Mouse (Mus musculus) forebrain, embryonic 15.5 days (tissue): Measurements from ENCODE around the gene Iffo2. TPM values are rescaled to one million over a fixed set of nuclear protein-coding genes. Genes with fewer than 3 reads are reported as not detected.
"Not testable (repeated sequence)": the region's sequence is repeated elsewhere in the genome, so short reads cannot be mapped to it uniquely, and the experiment has no call there.

Experiments
- ATAC-seq: fragments of 200-750 bp; cut with Nextera tagmentation; replicated peaks from 2 replicates; pipeline ENCODE4 v1.8.0; 2017; ENCODE audit warnings: mild to moderate bottlenecking, moderate TSS enrichment, moderate library complexity
- H3K27ac ChIP-seq: fragments of 300-500 bp; sonication (generic); replicated peaks from 2 replicates; pipeline ENCODE4 v1.5.1; 2015; ENCODE audit warnings: mild to moderate bottlenecking, inconsistent platforms
- H3K27me3 ChIP-seq: fragments of 300-500 bp; sonication (generic); 2 replicates; pipeline ENCODE4 v1.6.1; 2015; ENCODE audit warnings: inconsistent platforms
- H3K36me3 ChIP-seq: fragments of 300-500 bp; sonication (generic); 2 replicates; pipeline ENCODE4 v1.6.1; 2015; ENCODE audit warnings: mild to moderate bottlenecking, inconsistent platforms
- H3K4me1 ChIP-seq: fragments of 300-500 bp; sonication (generic); 2 replicates; pipeline ENCODE4 v1.6.1; 2015; ENCODE audit warnings: inconsistent platforms
- H3K4me2 ChIP-seq: fragments of 300-500 bp; sonication (generic); replicated peaks from 2 replicates; pipeline ENCODE4 v1.6.1; 2015; ENCODE audit warnings: mild to moderate bottlenecking, inconsistent platforms
- H3K4me3 ChIP-seq: fragments of 300-500 bp; sonication (generic); 2 replicates; pipeline ENCODE4 v1.5.1; 2015; ENCODE audit warnings: mild to moderate bottlenecking, inconsistent platforms
- H3K9ac ChIP-seq: fragments of 300-500 bp; sonication (generic); replicated peaks from 2 replicates; pipeline ENCODE4 v1.6.1; 2015; ENCODE audit warnings: mild to moderate bottlenecking, inconsistent platforms
- H3K9me3 ChIP-seq: fragments of 300-500 bp; sonication (generic); 2 replicates; pipeline ENCODE4 v1.6.1; 2016; ENCODE audit warnings: inconsistent platforms
- WGBS: fragments of 180-500 bp; shearing (Covaris S2); methylation state at CpG from one replicate; pipeline ENCODE4 v1.1.7; 2015; ENCODE audit warnings: mixed read lengths; 5-methylcytosine and 5-hydroxymethylcytosine counted together
- polyA plus RNA-seq: library from polyadenylated mRNA; unstranded; fragments of >200 nt; fragmentation: Nextera tagmentation; extraction: Ambion mirVana; gene quantifications from 2 replicates; pipeline ENCODE4 v1.2.1, GENCODE M21; 2015

Gene Iffo2
- 4.6 and 5.7 TPM in 2 replicates for polyA plus RNA-seq

DNA sequence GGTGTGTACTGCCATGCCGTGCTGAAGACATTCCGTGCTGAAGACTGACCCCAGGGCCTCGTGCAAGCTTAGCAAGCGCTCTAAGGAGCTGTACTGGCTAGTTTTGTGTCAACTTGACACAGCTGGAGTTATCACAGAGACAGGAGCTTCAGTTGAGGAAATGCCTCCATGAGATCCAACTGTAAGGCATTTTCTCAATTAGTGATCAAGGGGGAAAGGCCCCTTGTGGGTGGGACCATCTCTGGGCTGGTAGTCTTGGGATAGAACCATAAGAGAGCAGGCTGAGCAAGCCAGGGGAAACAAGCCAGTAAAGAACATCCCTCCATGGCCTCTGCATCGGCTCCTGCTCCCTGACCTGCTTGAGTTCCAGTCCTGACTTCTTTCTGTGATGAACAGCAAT, at the start of gene Iffo2:
Gene Iffo2, plus strand, starts transcription at position 301 of the 400 bp plus-strand sequence.
- not testable (repeated sequence) for H3K4me3 ChIP-seq, H3K36me3 ChIP-seq, H3K9me3 ChIP-seq, H3K9ac ChIP-seq, H3K27ac ChIP-seq, ATAC-seq, H3K4me1 ChIP-seq, H3K27me3 ChIP-seq, H3K4me2 ChIP-seq
- 87% methylated on average over 5 of the region's 5 CpGs for WGBS

GRCm38 (mm10) chr4:139481400-139481799, 48.9 kb upstream of the Iffo2 start:
- Histone ChIP-seq H3K4me2 (no peak overlapping the region), H3K27me3 (no peaks in the 10 kb centered on the region), H3K36me3 (peaks cover 95% of the 10 kb centered on the region), H3K4me3 (no peak overlapping the region), H3K9ac (no peak overlapping the region), H3K9me3 (no peaks in the 10 kb centered on the region), H3K4me1 (peaks cover 7% of the 10 kb centered on the region), H3K27ac (no peak overlapping the region)
- 86% methylated on average over 1 of the region's 1 CpGs for WGBS
- no peak for ATAC-seq

DNA sequence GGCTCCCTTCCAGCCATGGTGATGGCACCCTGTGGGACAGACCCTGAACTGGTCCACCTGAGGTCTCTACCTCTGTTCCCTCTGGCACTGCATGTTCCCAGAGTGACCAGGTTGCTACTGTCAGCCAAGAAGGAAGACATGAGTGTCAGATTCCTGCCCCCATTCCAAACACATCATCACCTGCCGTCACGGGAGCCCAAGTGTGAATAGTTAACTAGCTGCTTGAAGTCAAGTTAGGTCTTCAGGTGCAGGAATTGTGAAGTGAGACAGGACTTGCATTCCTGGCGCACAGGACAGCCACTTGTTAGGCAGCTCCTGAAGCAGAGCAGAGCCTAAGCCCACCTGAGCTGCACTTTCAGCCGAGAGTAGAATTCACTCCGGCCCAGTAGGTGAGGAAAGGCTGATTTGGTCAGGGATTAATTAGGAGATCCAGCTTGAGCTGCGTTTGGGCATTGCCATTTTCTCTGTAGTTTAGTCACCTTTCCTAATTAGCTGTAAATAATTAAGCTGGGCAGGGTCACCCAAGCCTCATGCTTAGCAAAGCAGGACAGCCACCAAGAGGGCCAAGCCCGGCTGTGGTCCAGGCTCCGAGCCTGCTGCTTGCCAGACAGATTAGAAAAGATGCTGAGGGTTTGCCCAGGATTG, 46.8 kb upstream of the Iffo2 start:
- WGBS, result 80% methylated on average over 8 of the region's 8 CpGs
- no peak overlapping the region for H3K9ac ChIP-seq
- H3K36me3 ChIP-seq, result peaks cover 83% of the 10 kb centered on the region
- no peak overlapping the region for H3K27ac ChIP-seq
- H3K27me3 ChIP-seq, result no peaks in the 10 kb centered on the region
- no peak overlapping the region for H3K4me2 ChIP-seq
- H3K4me1 ChIP-seq, result 0 out of 2 replicates have a peak, but pooled peaks cover 5% of the 10 kb centered on the region
- H3K4me3 ChIP-seq, result no peak overlapping the region
- no peaks in the 10 kb centered on the region for H3K9me3 ChIP-seq
- ATAC-seq, result no peak

- Histone ChIP-seq H3K9me3 (no peaks in the 10 kb centered on the region), H3K27me3 (no peaks in the 10 kb centered on the region), H3K36me3 (peaks cover 80% of the 10 kb centered on the region), H3K9ac (no peak overlapping the region), H3K4me2 (no peak overlapping the region), H3K27ac (no peak overlapping the region), H3K4me3 (no peak overlapping the region), H3K4me1 (0 out of 2 replicates have a peak, but pooled peaks cover 5% of the 10 kb centered on the region)
- WGBS, result 81% methylated on average over 7 of the region's 7 CpGs
- no peak for ATAC-seq
These were observed 45.9 kb upstream of the Iffo2 start for GRCm38 (mm10) chr4:139484496-139484895.

GRCm38 (mm10) chr4:139487085-139487484, 43.3 kb upstream of the Iffo2 start:
- Histone ChIP-seq H3K4me1 (0 out of 2 replicates have a peak, but pooled peaks cover 5% of the 10 kb centered on the region), H3K4me3 (no peak overlapping the region), H3K9ac (no peak overlapping the region), H3K4me2 (no peak overlapping the region), H3K27me3 (no peaks in the 10 kb centered on the region), H3K9me3 (no peaks in the 10 kb centered on the region), H3K36me3 (peaks cover 71% of the 10 kb centered on the region), H3K27ac (no peak overlapping the region)
- 26% methylated on average over 10 of the region's 10 CpGs for WGBS
- ATAC-seq, result no peak

DNA sequence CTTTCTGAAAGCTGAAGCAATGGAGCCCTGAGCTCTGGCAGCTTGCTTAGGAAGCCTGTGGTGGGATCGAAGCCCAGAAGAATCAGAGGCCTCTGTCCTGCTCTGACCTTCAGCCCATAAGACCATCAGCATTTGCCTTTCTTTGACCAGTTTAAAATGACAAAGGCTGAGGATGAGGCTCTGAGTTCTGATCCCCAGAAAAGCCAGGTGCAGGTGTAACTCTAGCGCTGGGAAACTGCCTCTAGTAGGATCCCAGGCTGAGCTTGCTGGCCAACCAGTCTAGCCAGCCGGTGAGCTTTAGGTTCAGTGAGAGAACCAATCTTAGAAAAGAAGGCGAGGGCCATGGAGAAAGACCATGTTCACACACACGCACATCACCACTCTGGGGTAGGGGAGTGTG, 42.0 kb upstream of the Iffo2 start:
- no peak overlapping the region for H3K4me3 ChIP-seq
- peaks cover 59% of the 10 kb centered on the region for H3K36me3 ChIP-seq
- ATAC-seq, result no peak
- no peak overlapping the region for H3K9ac ChIP-seq
- H3K27ac ChIP-seq, result no peak overlapping the region
- no peaks in the 10 kb centered on the region for H3K9me3 ChIP-seq
- 90% methylated on average over 5 of the region's 5 CpGs for WGBS
- H3K4me1 ChIP-seq, result 0 out of 2 replicates have a peak, but pooled peaks cover 5% of the 10 kb centered on the region
- no peak overlapping the region for H3K4me2 ChIP-seq
- H3K27me3 ChIP-seq, result no peaks in the 10 kb centered on the region

DNA sequence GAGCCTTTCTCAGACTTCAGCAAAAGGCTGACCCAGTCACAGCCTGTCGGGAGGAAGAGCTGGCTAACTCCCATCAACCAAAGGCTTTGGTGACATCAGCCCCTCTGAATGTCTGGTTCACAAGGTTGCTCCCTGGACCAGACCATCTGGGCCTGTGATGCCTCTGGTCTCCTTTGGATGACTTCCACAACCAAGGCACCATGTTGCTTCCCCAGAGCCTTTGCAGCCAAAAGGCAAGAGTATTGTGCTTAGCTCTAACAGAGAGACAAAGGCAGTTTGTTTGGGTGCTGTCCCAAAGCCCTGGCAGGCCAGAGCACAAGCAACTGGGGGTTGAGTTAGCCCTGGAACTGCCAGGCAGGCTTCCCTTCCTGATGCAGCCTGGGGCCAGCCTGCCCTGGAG, 40.4 kb upstream of the Iffo2 start:
- 0 out of 2 replicates have a peak, but pooled peaks cover 5% of the 10 kb centered on the region for H3K4me1 ChIP-seq
- no peak for ATAC-seq
- H3K4me3 ChIP-seq, result no peak overlapping the region
- peaks cover 43% of the 10 kb centered on the region for H3K36me3 ChIP-seq
- WGBS, result 75% methylated on average over 1 of the region's 1 CpGs
- no peaks in the 10 kb centered on the region for H3K9me3 ChIP-seq
- H3K9ac ChIP-seq, result no peak overlapping the region
- H3K27ac ChIP-seq, result no peak overlapping the region
- H3K4me2 ChIP-seq, result no peak overlapping the region
- H3K27me3 ChIP-seq, result no peaks in the 10 kb centered on the region

- Histone ChIP-seq H3K27me3 (no peaks in the 10 kb centered on the region), H3K27ac (no peak overlapping the region), H3K9me3 (no peaks in the 10 kb centered on the region), H3K9ac (no peak overlapping the region), H3K36me3 (peaks cover 37% of the 10 kb centered on the region), H3K4me2 (no peak overlapping the region), H3K4me3 (no peak overlapping the region), H3K4me1 (0 out of 2 replicates have a peak, but pooled peaks cover 5% of the 10 kb centered on the region)
- 85% methylated on average over 11 of the region's 11 CpGs for WGBS
- no peak for ATAC-seq
These were observed 39.8 kb upstream of the Iffo2 start for GRCm38 (mm10) chr4:139490413-139491055.

DNA sequence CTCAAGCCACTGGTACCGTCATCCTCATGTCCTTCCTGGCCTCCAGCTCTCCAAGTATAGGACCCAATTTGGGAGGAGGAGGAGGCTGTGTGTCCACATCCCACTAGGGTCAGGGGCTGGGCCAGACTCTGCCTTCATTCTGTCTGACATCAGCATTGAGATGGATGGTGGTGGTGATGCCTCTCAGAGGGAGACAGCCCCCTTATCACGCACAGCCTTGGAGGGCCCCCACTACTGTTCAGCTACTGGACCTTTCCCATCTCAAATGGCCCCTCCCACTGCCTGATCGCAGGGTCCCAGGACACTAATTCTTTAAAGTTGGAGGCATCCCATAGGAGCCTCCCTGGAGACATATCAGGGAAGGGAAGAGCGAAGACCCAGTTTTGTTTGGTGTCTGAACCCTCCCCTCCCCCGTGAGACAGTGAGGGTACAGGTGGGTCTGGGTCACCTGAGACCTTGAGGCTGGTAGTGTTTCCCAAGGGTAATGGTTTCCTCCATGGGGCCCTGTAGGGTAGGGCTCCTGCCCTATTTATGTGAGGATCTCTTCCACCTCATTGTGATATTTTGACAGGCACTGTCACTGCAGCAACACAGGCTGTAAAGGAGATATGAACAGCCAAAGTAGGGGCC, 38.7 kb upstream of the Iffo2 start:
- Histone ChIP-seq H3K27ac (no peak overlapping the region), H3K4me3 (no peak overlapping the region), H3K9ac (no peak overlapping the region), H3K27me3 (no peaks in the 10 kb centered on the region), H3K9me3 (no peaks in the 10 kb centered on the region), H3K36me3 (peaks cover 29% of the 10 kb centered on the region), H3K4me2 (no peak overlapping the region), H3K4me1 (0 out of 2 replicates have a peak, but pooled peaks cover 5% of the 10 kb centered on the region)
- 95% methylated on average over 5 of the region's 5 CpGs for WGBS
- no peak for ATAC-seq

DNA sequence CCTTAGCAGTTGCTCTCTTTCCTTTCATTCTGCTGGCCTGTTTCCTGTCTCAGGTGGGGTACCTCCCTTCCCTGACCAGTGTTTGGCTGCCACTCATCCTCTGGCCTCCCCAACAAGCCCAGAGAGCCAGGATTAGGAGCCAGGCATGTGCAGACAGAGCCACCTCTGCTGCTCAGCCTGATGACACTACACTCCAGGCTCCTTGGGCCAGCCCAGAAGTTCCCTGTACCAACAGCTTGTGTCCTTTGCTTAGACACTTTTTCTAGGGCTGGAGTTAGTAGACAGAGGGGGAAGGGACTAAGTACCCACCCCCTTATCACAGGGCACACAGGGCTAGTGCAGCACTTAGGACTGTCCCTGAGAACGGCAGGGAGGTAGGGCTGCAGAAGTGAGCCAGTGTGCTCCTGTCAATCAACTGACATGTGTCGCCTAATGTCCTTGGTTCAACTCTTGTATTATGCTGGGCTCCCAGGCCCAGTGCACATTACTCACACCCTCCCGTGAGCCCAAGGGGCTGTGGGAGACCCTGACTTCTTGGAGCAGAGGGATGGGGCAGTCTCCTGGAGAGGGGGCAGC, 38.0 kb upstream of the Iffo2 start:
- no peaks in the 10 kb centered on the region for H3K9me3 ChIP-seq
- no peaks in the 10 kb centered on the region for H3K27me3 ChIP-seq
- ATAC-seq, result 0 out of 2 replicates have a peak, but pooled peaks have one; percentile 21
- H3K9ac ChIP-seq, result no peak overlapping the region
- H3K4me3 ChIP-seq, result no peak overlapping the region
- H3K36me3 ChIP-seq, result peaks cover 26% of the 10 kb centered on the region
- H3K4me2 ChIP-seq, result no peak overlapping the region
- no peak overlapping the region for H3K27ac ChIP-seq
- 36% methylated on average over 3 of the region's 3 CpGs for WGBS
- no peaks in the 10 kb centered on the region for H3K4me1 ChIP-seq

GRCm38 (mm10) chr4:139493227-139494025, 36.9 kb upstream of the Iffo2 start:
- Histone ChIP-seq H3K4me1 (no peaks in the 10 kb centered on the region), H3K27ac (no peak overlapping the region), H3K4me2 (no peak overlapping the region), H3K27me3 (no peaks in the 10 kb centered on the region), H3K9ac (no peak overlapping the region), H3K4me3 (no peak overlapping the region), H3K36me3 (peaks cover 24% of the 10 kb centered on the region), H3K9me3 (no peaks in the 10 kb centered on the region)
- ATAC-seq, result no peak
- 70% methylated on average over 9 of the region's 9 CpGs for WGBS
